Mouse (Mus musculus) MEL-GATA-1-ER (cell line): ENCODE results near the gene Pou6f2.

ENCODE experiments used
- DNase-seq: peaks from one replicate; pipeline ENCODE4 v3.0.0-alpha.2; 2012; ENCODE audit warnings: low read depth; ENCODE audit errors: extremely low read depth

The Pou6f2 gene

GRCm38 (mm10) chr13:18397586-18397985 lies at the start of gene Pou6f2:
Gene Pou6f2, minus strand, starts transcription at chr13:18397686.
- no peak for DNase-seq

GRCm38 (mm10) chr13:18439858-18440257 lies 42.4 kb upstream of the Pou6f2 start:
- DNase-seq = no peak

- no peak for DNase-seq
Measured at GRCm38 (mm10) chr13:18387673-18388072, 9.8 kb downstream of the Pou6f2 start.

- DNase-seq = no peak
Measured at GRCm38 (mm10) chr13:18363373-18363772, 34.1 kb downstream of the Pou6f2 start.

GRCm38 (mm10) chr13:18344580-18345333 lies 52.7 kb downstream of the Pou6f2 start:
- DNase-seq = no peak

GRCm38 (mm10) chr13:18338910-18339501 lies 58.5 kb downstream of the Pou6f2 start:
- no peak for DNase-seq

- no peak for DNase-seq
Measured at GRCm38 (mm10) chr13:18338022-18338421, 59.5 kb downstream of the Pou6f2 start.

- no peak for DNase-seq
Measured at GRCm38 (mm10) chr13:18334035-18334434, 63.5 kb downstream of the Pou6f2 start.

GRCm38 (mm10) chr13:18332596-18332995 lies 64.9 kb downstream of the Pou6f2 start:
- DNase-seq = no peak

GRCm38 (mm10) chr13:18323980-18324678 lies 73.4 kb downstream of the Pou6f2 start:
- no peak for DNase-seq

GRCm38 (mm10) chr13:18323407-18323806 lies 74.1 kb downstream of the Pou6f2 start:
- DNase-seq = no peak

GRCm38 (mm10) chr13:18312613-18313012 lies 84.9 kb downstream of the Pou6f2 start:
- no peak for DNase-seq

- DNase-seq = no peak
Measured at GRCm38 (mm10) chr13:18309024-18309423, 88.5 kb downstream of the Pou6f2 start.

- no peak for DNase-seq
Measured at GRCm38 (mm10) chr13:18306506-18307145, 90.9 kb downstream of the Pou6f2 start.

- DNase-seq = no peak
Measured at GRCm38 (mm10) chr13:18299966-18300365, 97.5 kb downstream of the Pou6f2 start.

GRCm38 (mm10) chr13:18293438-18293837 lies 104.0 kb downstream of the Pou6f2 start:
- DNase-seq = no peak

- DNase-seq = no peak
Measured at GRCm38 (mm10) chr13:18290253-18290914, 107.1 kb downstream of the Pou6f2 start.

- no peak for DNase-seq
Measured at GRCm38 (mm10) chr13:18287536-18287935, 110.0 kb downstream of the Pou6f2 start.

- DNase-seq = no peak
Measured at GRCm38 (mm10) chr13:18282361-18282982, 115.0 kb downstream of the Pou6f2 start.

GRCm38 (mm10) chr13:18281084-18281483 lies 116.4 kb downstream of the Pou6f2 start:
- no peak for DNase-seq

GRCm38 (mm10) chr13:18253131-18253530 lies 144.4 kb downstream of the Pou6f2 start:
- DNase-seq = no peak
